Mouse (Mus musculus): ENCODE results near the gene Fbxo46. TPM values are rescaled to one million over a fixed set of nuclear protein-coding genes. Genes with fewer than 3 reads are reported as not detected.
A peak's percentile ranks its signal among the peaks of the same experiment; 100 is the strongest.

Gene Fbxo46
- polyA plus RNA-seq, 1 experiment = not detected

DNA sequence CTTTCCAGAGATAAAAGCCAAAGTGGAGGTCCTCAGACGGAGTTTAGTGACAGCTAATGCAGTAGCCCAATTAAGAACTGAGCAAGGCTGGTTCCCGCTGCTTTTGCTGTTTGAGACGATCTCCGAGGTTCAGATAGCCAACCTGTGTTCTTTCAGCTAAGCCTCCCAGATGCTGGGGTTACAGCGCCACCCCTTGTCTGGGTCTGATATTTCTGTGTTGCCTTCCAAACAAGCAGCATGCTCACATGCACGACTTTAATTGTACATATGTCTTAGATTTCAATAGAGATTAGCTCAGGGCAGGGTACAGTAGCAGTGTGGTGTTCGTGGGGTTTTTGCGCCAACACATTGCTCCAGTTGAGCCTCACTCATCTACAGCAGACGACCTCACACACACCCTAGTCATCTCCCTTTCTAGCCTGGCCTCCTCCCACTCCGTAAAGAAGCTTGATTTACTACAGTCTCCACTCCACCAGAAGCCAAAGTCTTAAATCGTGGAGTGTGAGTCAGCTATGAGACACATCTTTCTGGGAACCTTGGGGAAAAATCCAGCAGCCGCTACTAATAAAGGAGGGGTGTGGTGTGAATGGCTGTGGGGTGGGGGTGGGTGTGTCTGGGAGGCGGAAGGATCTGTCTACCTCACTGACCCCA is 36.3 kb downstream of the Fbxo46 start:
- H3K4me3 ChIP-seq (ENCODE audit: insufficient read depth, low read depth, low read length) = no peak overlapping the region
- WGBS = 34% methylated on average over 13 of the region's 13 CpGs
- TF ChIP-seq CTCF (IDR thresholded peaks at IDR 0.05; ENCODE audit: insufficient read depth, low read depth, low read length) (no peak), POLR2A (IDR thresholded peaks at IDR 0.05; ENCODE audit: insufficient read depth, low read depth, low read length) (no peak)
- peaks cover 43% of the 10 kb centered on the region for H3K4me1 ChIP-seq (ENCODE audit: control insufficient read depth, insufficient read depth, low read length)
- peak overlapping the region; percentile 40; the same call in 1 of the 2 replicates for H3K27ac ChIP-seq (ENCODE audit: insufficient read depth, low read depth, low read length)

DNA sequence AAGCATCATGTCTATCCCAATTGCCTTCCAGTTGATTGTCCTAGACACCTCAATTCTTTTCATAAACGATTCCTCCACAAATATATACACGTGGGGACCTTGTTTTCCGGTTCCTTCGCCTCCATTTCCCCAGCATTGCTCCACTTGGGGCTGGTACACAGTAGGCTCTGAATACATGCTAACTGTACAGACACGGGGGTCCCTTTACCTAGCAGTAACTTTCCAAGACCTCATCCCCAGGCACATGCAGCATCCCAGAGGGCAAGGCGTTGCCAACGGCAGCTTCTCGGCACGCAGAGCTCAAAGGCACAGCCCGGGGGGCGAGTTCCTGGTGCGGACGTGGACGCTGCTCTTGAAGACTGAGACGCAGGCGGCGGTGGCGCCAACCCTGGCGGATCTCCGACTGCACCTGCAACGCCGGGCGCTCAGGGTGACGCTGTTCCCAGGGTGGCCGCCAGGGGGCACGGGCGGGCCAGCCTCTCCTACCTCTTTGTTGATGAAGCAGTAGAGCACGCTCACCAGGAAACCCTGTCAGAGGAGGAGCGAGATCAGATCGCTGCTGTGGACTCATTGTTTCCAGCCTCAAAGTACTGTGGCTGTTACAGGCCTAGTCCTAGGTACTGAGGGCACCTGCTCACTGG is 37.6 kb downstream of the Fbxo46 start:
- 5% methylated on average over 30 of the region's 30 CpGs for WGBS
- Histone ChIP-seq H3K4me3 (ENCODE audit: insufficient read depth, low read depth, low read length) (no peak overlapping the region), H3K4me1 (ENCODE audit: control insufficient read depth, insufficient read depth, low read length) (peaks cover 42% of the 10 kb centered on the region), H3K27ac (ENCODE audit: insufficient read depth, low read depth, low read length) (peak overlapping the region; percentile 54; the same call in 1 of the 2 replicates)
- TF ChIP-seq CTCF (IDR thresholded peaks at IDR 0.05; ENCODE audit: insufficient read depth, low read depth, low read length) (peak; percentile 96), POLR2A (IDR thresholded peaks at IDR 0.05; ENCODE audit: insufficient read depth, low read depth, low read length) (no peak)

DNA sequence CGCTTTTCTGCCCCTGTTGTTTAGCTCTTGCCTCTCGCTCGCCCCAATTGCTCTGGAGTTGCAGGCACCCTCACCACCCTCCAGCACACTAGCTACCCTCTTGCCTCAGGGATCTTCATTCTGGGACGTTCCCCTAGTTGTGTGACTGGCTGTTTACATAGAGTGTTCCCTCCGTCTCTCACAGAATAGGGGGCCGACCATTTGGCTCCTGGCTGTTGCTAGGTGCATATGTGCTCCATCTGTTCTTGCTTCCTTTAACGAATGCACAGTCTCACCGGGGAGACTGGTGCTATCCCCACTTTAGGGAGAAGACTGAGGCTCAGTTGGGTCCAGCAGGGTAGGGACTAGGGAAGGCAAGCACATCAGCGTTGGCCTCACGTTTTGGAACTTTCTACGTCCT is 38.9 kb downstream of the Fbxo46 start:
- 73% methylated on average over 11 of the region's 11 CpGs for WGBS
- no peak for TF ChIP-seq CTCF (IDR thresholded peaks at IDR 0.05; ENCODE audit: insufficient read depth, low read depth, low read length)
- TF ChIP-seq POLR2A (IDR thresholded peaks at IDR 0.05; ENCODE audit: insufficient read depth, low read depth, low read length) = no peak
- Histone ChIP-seq H3K27ac (ENCODE audit: insufficient read depth, low read depth, low read length) (no peak overlapping the region), H3K4me3 (ENCODE audit: insufficient read depth, low read depth, low read length) (no peak overlapping the region), H3K4me1 (ENCODE audit: control insufficient read depth, insufficient read depth, low read length) (peaks cover 42% of the 10 kb centered on the region)

DNA sequence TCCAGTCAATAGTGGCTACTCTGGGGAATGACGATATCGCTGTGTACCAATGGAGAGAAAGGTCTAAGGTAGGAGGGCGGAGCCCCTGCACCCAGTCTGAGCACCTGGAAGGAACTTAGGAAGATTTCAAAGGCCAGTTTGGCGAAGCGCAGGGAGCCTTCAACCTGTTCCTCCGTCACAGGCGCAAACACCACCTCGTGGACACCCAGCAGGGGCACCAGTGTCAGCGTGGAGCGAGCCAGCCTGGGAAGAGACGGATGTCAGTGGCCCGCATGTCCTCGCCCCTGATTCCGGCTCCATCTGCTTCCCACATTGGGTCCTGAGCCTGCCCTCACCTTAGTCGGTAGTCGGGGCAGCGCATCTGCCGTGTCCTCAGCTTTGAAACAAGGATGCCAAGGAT is 39.8 kb downstream of the Fbxo46 start:
- H3K4me1 ChIP-seq (ENCODE audit: control insufficient read depth, insufficient read depth, low read length) = peaks cover 49% of the 10 kb centered on the region
- TF ChIP-seq CTCF (IDR thresholded peaks at IDR 0.05; ENCODE audit: insufficient read depth, low read depth, low read length) (no peak), POLR2A (IDR thresholded peaks at IDR 0.05; ENCODE audit: insufficient read depth, low read depth, low read length) (no peak)
- WGBS = 31% methylated on average over 18 of the region's 18 CpGs
- H3K4me3 ChIP-seq (ENCODE audit: insufficient read depth, low read depth, low read length) = no peak overlapping the region
- H3K27ac ChIP-seq (ENCODE audit: insufficient read depth, low read depth, low read length) = no peak overlapping the region

DNA sequence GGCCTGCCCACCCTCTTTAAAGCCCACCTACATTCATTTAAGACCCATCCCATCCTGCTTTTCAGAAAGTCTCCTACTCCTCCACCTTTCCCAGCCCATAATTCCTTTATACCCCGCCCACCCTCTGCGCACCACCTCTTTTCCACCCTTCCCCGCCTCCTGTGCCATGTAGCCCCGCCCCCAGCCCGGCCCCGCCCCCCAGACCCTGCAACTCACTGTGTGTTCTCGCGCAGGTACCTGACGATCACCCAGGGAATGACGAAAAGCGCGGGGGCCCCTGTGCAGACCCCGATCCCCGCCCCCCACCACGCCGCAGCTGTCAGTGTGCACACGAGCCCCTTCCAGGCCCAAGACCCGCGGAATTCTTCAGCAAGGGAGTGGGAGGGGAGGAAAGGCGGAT is 40.5 kb downstream of the Fbxo46 start:
- WGBS = 2% methylated on average over 19 of the region's 20 CpGs
- TF ChIP-seq POLR2A (IDR thresholded peaks at IDR 0.05; ENCODE audit: insufficient read depth, low read depth, low read length) (no peak), CTCF (IDR thresholded peaks at IDR 0.05; ENCODE audit: insufficient read depth, low read depth, low read length) (no peak)
- peak overlapping the region; percentile 21; the same call in 1 of the 2 replicates for H3K4me3 ChIP-seq (ENCODE audit: insufficient read depth, low read depth, low read length)
- H3K27ac ChIP-seq (ENCODE audit: insufficient read depth, low read depth, low read length) = no peak overlapping the region
- H3K4me1 ChIP-seq (ENCODE audit: control insufficient read depth, insufficient read depth, low read length) = peaks cover 50% of the 10 kb centered on the region

DNA sequence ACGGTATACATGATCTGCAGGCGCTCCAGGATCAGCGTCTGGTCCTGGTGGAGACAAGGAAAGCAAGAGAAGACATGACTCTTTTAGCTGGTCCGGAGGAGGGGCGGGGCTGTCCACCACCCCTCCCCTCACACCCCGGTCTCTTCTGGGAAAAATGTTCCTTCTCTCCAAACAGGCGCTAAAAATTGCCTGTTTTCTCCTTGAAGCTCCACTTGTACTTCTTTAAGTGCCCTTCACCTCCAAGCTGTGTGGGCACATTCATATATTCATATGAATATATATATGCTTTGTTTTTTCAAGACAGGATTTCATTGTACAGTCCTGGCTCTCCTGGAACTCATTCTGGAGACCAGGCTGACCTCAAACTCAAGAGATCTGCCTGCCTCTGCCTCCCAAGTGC is 43.3 kb downstream of the Fbxo46 start:
- no peak for TF ChIP-seq CTCF (IDR thresholded peaks at IDR 0.05; ENCODE audit: insufficient read depth, low read depth, low read length)
- no peak for TF ChIP-seq POLR2A (IDR thresholded peaks at IDR 0.05; ENCODE audit: insufficient read depth, low read depth, low read length)
- H3K4me1 ChIP-seq (ENCODE audit: control insufficient read depth, insufficient read depth, low read length) = peaks cover 38% of the 10 kb centered on the region
- H3K4me3 ChIP-seq (ENCODE audit: insufficient read depth, low read depth, low read length) = no peak overlapping the region
- H3K27ac ChIP-seq (ENCODE audit: insufficient read depth, low read depth, low read length) = no peak overlapping the region
- 84% methylated on average over 7 of the region's 7 CpGs for WGBS

DNA sequence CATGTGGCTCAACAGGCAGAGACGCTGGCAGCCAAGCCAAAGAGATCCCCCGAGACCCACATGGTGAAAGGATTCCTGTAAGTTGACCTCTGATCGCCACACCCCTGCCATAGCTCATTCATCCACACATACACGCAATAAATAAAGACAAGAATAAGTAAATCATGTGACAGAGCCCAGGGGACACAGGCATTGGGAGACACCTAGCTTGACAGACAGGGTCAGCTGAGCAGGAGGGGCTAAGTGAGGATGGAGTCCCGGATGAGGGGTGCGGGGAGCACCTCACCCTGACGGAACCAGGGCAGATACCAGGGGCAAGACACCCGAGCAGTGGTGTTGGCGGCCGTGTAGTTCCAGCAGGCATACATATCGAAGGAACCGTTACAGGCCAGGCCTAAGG is 44.1 kb downstream of the Fbxo46 start:
- 43% methylated on average over 12 of the region's 12 CpGs for WGBS
- Histone ChIP-seq H3K27ac (ENCODE audit: insufficient read depth, low read depth, low read length) (no peak overlapping the region), H3K4me3 (ENCODE audit: insufficient read depth, low read depth, low read length) (no peak overlapping the region), H3K4me1 (ENCODE audit: control insufficient read depth, insufficient read depth, low read length) (peaks cover 38% of the 10 kb centered on the region)
- TF ChIP-seq CTCF (IDR thresholded peaks at IDR 0.05; ENCODE audit: insufficient read depth, low read depth, low read length) (no peak), POLR2A (IDR thresholded peaks at IDR 0.05; ENCODE audit: insufficient read depth, low read depth, low read length) (no peak)

DNA sequence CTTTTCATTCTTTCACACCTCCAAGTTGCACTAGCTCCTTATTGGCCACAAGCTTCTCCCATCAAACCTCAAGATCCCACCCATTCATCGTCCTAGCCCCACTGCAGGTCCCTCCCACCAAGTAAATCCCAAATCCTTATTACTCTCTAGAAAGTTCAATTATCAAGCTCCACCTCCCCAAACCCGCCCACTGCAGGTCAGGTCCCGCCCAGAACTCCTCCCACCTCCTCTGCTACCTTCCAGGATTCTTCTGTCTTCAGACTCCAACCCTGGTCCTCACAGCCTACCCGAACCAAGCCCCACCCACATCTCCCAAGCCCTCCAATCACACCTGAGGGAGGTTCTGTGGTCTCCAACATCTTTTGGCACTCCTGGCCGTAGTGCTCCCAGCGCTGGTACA is 44.5 kb downstream of the Fbxo46 start:
- Histone ChIP-seq H3K4me1 (ENCODE audit: control insufficient read depth, insufficient read depth, low read length) (peaks cover 38% of the 10 kb centered on the region), H3K4me3 (ENCODE audit: insufficient read depth, low read depth, low read length) (no peak overlapping the region), H3K27ac (ENCODE audit: insufficient read depth, low read depth, low read length) (no peak overlapping the region)
- TF ChIP-seq POLR2A (IDR thresholded peaks at IDR 0.05; ENCODE audit: insufficient read depth, low read depth, low read length) (no peak), CTCF (IDR thresholded peaks at IDR 0.05; ENCODE audit: insufficient read depth, low read depth, low read length) (no peak)
- 11% methylated on average over 6 of the region's 6 CpGs for WGBS

DNA sequence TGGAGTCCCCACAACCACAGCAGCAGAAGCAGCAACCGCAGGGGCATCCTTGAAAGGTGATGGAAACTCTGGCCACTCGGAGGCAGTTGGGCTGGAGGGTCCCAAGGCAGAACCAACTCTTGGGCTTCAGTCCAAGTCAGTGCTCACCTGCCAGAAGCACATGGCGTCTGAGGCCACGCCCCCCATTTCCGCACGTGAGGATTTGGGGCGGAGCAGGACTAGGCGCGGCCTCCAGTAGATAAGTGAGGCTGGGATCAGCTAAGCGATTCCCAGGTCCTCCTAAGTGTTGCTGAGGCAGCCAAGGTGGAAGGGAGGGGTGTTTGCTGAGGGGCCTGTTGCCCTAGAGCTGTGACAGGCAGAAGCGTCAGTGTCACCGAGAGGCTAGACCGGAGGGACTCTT is 45.3 kb downstream of the Fbxo46 start:
- H3K27ac ChIP-seq (ENCODE audit: insufficient read depth, low read depth, low read length) = no peak overlapping the region
- no peak overlapping the region for H3K4me3 ChIP-seq (ENCODE audit: insufficient read depth, low read depth, low read length)
- WGBS = 23% methylated on average over 13 of the region's 13 CpGs
- peaks cover 38% of the 10 kb centered on the region for H3K4me1 ChIP-seq (ENCODE audit: control insufficient read depth, insufficient read depth, low read length)
- TF ChIP-seq POLR2A (IDR thresholded peaks at IDR 0.05; ENCODE audit: insufficient read depth, low read depth, low read length) (no peak), CTCF (IDR thresholded peaks at IDR 0.05; ENCODE audit: insufficient read depth, low read depth, low read length) (no peak)

All from olfactory bulb, adult 2 months (tissue).